Comparison of ENCODE assay signal across 24 mouse cellular contexts in genomic region chr11:62710657-62711056, GRCm38 (mm10). TPM values are rescaled to one million over a fixed set of nuclear protein-coding genes. Genes with fewer than 3 reads are reported as not detected.
"Had no signal": no experiment of that assay in that cellular context is flagged by ENCODE, and none has a peak within 500 bp of the region (broad histone marks: within the 10 kb centered on the region; RNA-seq: fewer than 3 reads in every experiment).

No protein-coding gene starts in this region.

- DNase-seq: kidney, postnatal 36 days; layer of hippocampus, adult 9-11 months; layer of hippocampus, postnatal 36 days; lung, embryonic 14.5 days; lung, postnatal 10 days; lung, postnatal 4 days; midbrain, embryonic 14.5 days; right cerebral cortex, adult 18-20 months; right cerebral cortex, postnatal 25 days; thymus, postnatal 36 days had no signal

- ATAC-seq: liver, embryonic 12.5 days had no signal

- H3K36me3 ChIP-seq: liver, embryonic 12.5 days had no signal

- H3K4me1 ChIP-seq: liver, embryonic 12.5 days; midbrain, embryonic 10.5 days; neural tube, embryonic 15.5 days had no signal

- H3K4me2 ChIP-seq: limb, embryonic 15.5 days; liver, embryonic 12.5 days; lung, embryonic 14.5 days; neural tube, embryonic 15.5 days had no signal

- H3K9ac ChIP-seq: limb, embryonic 15.5 days; liver, embryonic 12.5 days; lung, embryonic 14.5 days; neural tube, embryonic 15.5 days had no signal

- H3K27ac ChIP-seq: limb, embryonic 15.5 days; liver, embryonic 12.5 days; midbrain, embryonic 10.5 days; neural tube, embryonic 15.5 days had no signal

- H3K27me3 ChIP-seq: limb, embryonic 15.5 days; liver, embryonic 12.5 days; neural tube, embryonic 15.5 days had no signal

- H3K4me3 ChIP-seq: limb, embryonic 15.5 days; liver, embryonic 12.5 days; midbrain, embryonic 10.5 days; myocyte; neural tube, embryonic 15.5 days had no signal

- H3K9me3 ChIP-seq: limb, embryonic 15.5 days; liver, embryonic 12.5 days; midbrain, embryonic 10.5 days; neural tube, embryonic 15.5 days had no signal

RNA-seq across cellular contexts. Expression of gene Gm10428, which starts 42.2 kb away (rescaled TPM):
- total RNA-seq: layer of hippocampus, adult 18-20 months; layer of hippocampus, postnatal 36 days; left cerebral cortex, adult 8-10 months; left cerebral cortex, postnatal 25 days; megakaryocyte, adult 5-6 weeks had no signal
- polyA plus RNA-seq: limb, embryonic 15.5 days; liver, embryonic 12.5 days; liver, embryonic 16.5 days; lung, embryonic 14.5 days; midbrain, embryonic 10.5 days; midbrain, embryonic 14.5 days; myocyte; neural tube, embryonic 11.5 days; neural tube, embryonic 15.5 days; small intestine, adult 2 months; stomach, embryonic 16.5 days; thymus, postnatal 0 days had no signal
